Mouse (Mus musculus) cerebellum, postnatal 14 days (tissue): ENCODE results near the gene Asb10.

Experiments
- DNase-seq, 2 experiments: peaks; one replicate each; pipeline ENCODE4 v3.0.0; 2021; ENCODE audit warnings: mixed read lengths in 2 of 2

The Asb10 gene

GRCm38 (mm10) chr5:24486738-24487137, 54.0 kb downstream of the Asb10 start:
- DNase-seq: no peak

- DNase-seq: peak; percentile 95 to 98
Measured at GRCm38 (mm10) chr5:24486097-24486496, 54.7 kb downstream of the Asb10 start.

- no peak for DNase-seq
Measured at GRCm38 (mm10) chr5:24484963-24485362, 55.8 kb downstream of the Asb10 start.

- DNase-seq: peak; percentile 83 to 86
Measured at GRCm38 (mm10) chr5:24483326-24483725, 57.5 kb downstream of the Asb10 start.
